Mouse (Mus musculus) heart, adult 2 months (tissue): Measurements from ENCODE around the gene Ttc28.

Experiments used
- CTCF ChIP-seq: fragments of 200-600 bp; IDR thresholded peaks from 2 replicates; pipeline ENCODE4 v1.8.1; 2022; ENCODE audit warnings: antibody characterized with exemption, mild to moderate bottlenecking, moderate library complexity
- POLR2A ChIP-seq: fragments of 200-500 bp; IDR thresholded peaks from 2 replicates; pipeline ENCODE4 v1.6.1; 2011; ENCODE audit warnings: mild to moderate bottlenecking, low read depth, low read length, control low read depth; ENCODE audit not compliant: insufficient read depth

DNA sequence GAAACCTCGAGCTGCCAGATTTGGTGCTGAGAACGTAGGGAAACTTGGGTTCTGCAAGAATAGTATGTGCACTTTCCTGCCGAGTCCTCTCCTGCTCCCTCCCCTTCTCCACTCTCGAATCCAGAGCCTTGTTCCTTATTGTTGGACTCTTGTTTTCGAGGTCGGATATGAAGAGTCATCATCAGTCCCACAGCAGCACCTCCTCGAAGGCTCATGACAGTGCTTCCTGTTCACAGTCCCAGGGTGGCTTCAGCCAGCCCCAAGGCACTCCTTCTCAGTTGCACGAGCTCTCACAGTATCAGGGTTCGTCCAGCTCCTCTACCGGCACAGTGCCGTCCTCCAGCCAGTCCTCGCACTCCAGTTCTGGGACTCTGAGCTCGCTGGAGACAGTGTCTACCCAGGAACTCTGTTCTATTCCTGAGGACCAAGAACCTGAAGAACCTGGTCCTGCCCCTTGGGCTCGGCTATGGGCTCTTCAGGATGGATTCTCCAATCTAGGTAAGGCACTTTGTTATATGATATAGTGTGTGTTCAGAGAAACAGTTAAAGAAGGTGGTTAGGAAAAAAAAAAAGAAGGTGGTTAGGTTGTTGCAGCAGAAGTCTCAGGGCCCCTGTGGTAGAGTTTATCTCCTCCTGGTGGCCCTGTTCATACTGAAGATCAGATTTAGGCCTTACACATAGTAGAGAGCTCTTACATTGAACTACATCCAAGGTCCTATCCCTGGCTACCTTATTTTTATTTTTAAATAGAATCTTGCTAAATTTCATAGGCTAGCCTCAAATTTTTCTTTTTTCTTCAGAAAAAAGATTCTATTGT, 38.3 kb upstream of the Ttc28 start:
- no peak for TF ChIP-seq CTCF
- TF ChIP-seq POLR2A: no peak
